Mouse (Mus musculus): ENCODE data around the gene Aplnr.

DNA sequence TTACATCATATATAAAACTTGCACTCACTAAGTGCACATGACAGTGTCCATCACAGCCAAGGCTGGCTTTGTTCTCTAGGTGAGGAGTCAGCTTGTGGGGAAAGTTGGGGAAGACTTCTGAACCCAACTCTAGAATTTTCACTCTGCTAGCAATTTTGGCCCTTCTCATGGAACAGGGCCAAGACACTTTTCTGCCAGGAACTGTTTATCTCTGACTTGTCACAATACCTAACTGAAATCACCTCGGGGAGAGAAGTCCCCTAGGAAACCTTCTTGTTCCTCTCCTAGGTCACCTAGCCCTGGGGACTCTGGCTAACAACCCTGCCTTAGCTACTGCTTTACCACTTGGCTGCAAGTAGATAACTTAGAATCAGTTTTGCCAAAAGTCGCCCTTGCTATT is 3.8 kb upstream of the Aplnr start:
- TF ChIP-seq CTCF (IDR thresholded peaks at IDR 0.05; ENCODE audit: low read depth) (no peak), EP300 (optimal IDR thresholded peaks at IDR 0.05) (no peak)

Measured in stomach, postnatal 0 days (tissue).